Mouse (Mus musculus): ENCODE measurements around the gene Myrfl. TPM values are rescaled to one million over a fixed set of nuclear protein-coding genes. Genes with fewer than 3 reads are reported as not detected.

The Myrfl gene
- total and polyA plus RNA-seq, 3 experiments: 0.11 TPM; not detected in 2

- Histone ChIP-seq H3K9me3 (replicated peaks) (no peaks in the 10 kb centered on the region), H3K36me3 (replicated peaks) (peaks cover 81% of the 10 kb centered on the region), H3K4me1 (ENCODE audit: insufficient read depth, low read depth, low read length) (peaks cover 14% of the 10 kb centered on the region), H3K4me3 (ENCODE audit: low read depth, low read length) (no peak overlapping the region), H3K27me3 (ENCODE audit: insufficient read depth, low read length) (no peaks in the 10 kb centered on the region)
- ATAC-seq (ENCODE audit: extremely low read depth, insufficient number of reproducible peaks, low FRiP score, poor library complexity, severe bottlenecking) (no peak), DNase-seq (ENCODE audit: low spot score) (no peak)
- no peak for TF ChIP-seq GATA2 (IDR thresholded peaks at IDR 0.05; ENCODE audit: borderline replicate concordance, low read depth, low read length)
- no peak for TF ChIP-seq POLR2AphosphoS5 (IDR thresholded peaks at IDR 0.05; ENCODE audit: insufficient replicate concordance, low read depth, low read length)
- no peak for TF ChIP-seq GATA1 (IDR thresholded peaks at IDR 0.05; ENCODE audit: borderline replicate concordance, low read length)
- no peak for TF ChIP-seq CTCF (IDR thresholded peaks at IDR 0.05; ENCODE audit: low read depth, low read length)
- no peak for TF ChIP-seq TAL1 (conservative IDR thresholded peaks at IDR 0.05; ENCODE audit: low read depth, low read length)
Measured at GRCm38 (mm10) chr10:116932418-116932817, 35.7 kb upstream of the Myrfl start.

- DNase-seq (ENCODE audit: low spot score): no peak
- no peak for ATAC-seq (ENCODE audit: extremely low read depth, insufficient number of reproducible peaks, low FRiP score, poor library complexity, severe bottlenecking)
- Histone ChIP-seq H3K4me3 (ENCODE audit: low read depth, low read length) (no peak overlapping the region), H3K4me1 (ENCODE audit: insufficient read depth, low read depth, low read length) (peaks cover 14% of the 10 kb centered on the region), H3K36me3 (replicated peaks) (peaks cover 81% of the 10 kb centered on the region), H3K27me3 (ENCODE audit: insufficient read depth, low read length) (no peaks in the 10 kb centered on the region), H3K9me3 (replicated peaks) (no peaks in the 10 kb centered on the region)
- TF ChIP-seq POLR2AphosphoS5 (IDR thresholded peaks at IDR 0.05; ENCODE audit: insufficient replicate concordance, low read depth, low read length) (no peak), GATA1 (IDR thresholded peaks at IDR 0.05; ENCODE audit: borderline replicate concordance, low read length) (no peak), GATA2 (IDR thresholded peaks at IDR 0.05; ENCODE audit: borderline replicate concordance, low read depth, low read length) (no peak), CTCF (IDR thresholded peaks at IDR 0.05; ENCODE audit: low read depth, low read length) (no peak), TAL1 (conservative IDR thresholded peaks at IDR 0.05; ENCODE audit: low read depth, low read length) (no peak)
Measured at GRCm38 (mm10) chr10:116931497-116932179, 34.9 kb upstream of the Myrfl start.

GRCm38 (mm10) chr10:116930936-116931335, 34.2 kb upstream of the Myrfl start:
- DNase-seq (ENCODE audit: low spot score) (no peak), ATAC-seq (ENCODE audit: extremely low read depth, insufficient number of reproducible peaks, low FRiP score, poor library complexity, severe bottlenecking) (no peak)
- peaks cover 81% of the 10 kb centered on the region for H3K36me3 ChIP-seq (replicated peaks)
- TF ChIP-seq POLR2AphosphoS5 (IDR thresholded peaks at IDR 0.05; ENCODE audit: insufficient replicate concordance, low read depth, low read length) (no peak), TAL1 (conservative IDR thresholded peaks at IDR 0.05; ENCODE audit: low read depth, low read length) (no peak), GATA2 (IDR thresholded peaks at IDR 0.05; ENCODE audit: borderline replicate concordance, low read depth, low read length) (no peak), CTCF (IDR thresholded peaks at IDR 0.05; ENCODE audit: low read depth, low read length) (no peak), GATA1 (IDR thresholded peaks at IDR 0.05; ENCODE audit: borderline replicate concordance, low read length) (no peak)
- H3K4me1 ChIP-seq (ENCODE audit: insufficient read depth, low read depth, low read length): peaks cover 14% of the 10 kb centered on the region
- H3K4me3 ChIP-seq (ENCODE audit: low read depth, low read length): no peak overlapping the region
- no peaks in the 10 kb centered on the region for H3K9me3 ChIP-seq (replicated peaks)
- no peaks in the 10 kb centered on the region for H3K27me3 ChIP-seq (ENCODE audit: insufficient read depth, low read length)

GRCm38 (mm10) chr10:116930506-116930905, 33.8 kb upstream of the Myrfl start:
- Histone ChIP-seq H3K27me3 (ENCODE audit: insufficient read depth, low read length) (no peaks in the 10 kb centered on the region), H3K4me3 (ENCODE audit: low read depth, low read length) (no peak overlapping the region), H3K36me3 (replicated peaks) (peaks cover 83% of the 10 kb centered on the region), H3K4me1 (ENCODE audit: insufficient read depth, low read depth, low read length) (peaks cover 14% of the 10 kb centered on the region), H3K9me3 (replicated peaks) (no peaks in the 10 kb centered on the region)
- no peak for TF ChIP-seq GATA2 (IDR thresholded peaks at IDR 0.05; ENCODE audit: borderline replicate concordance, low read depth, low read length)
- no peak for TF ChIP-seq CTCF (IDR thresholded peaks at IDR 0.05; ENCODE audit: low read depth, low read length)
- no peak for TF ChIP-seq POLR2AphosphoS5 (IDR thresholded peaks at IDR 0.05; ENCODE audit: insufficient replicate concordance, low read depth, low read length)
- no peak for TF ChIP-seq GATA1 (IDR thresholded peaks at IDR 0.05; ENCODE audit: borderline replicate concordance, low read length)
- no peak for TF ChIP-seq TAL1 (conservative IDR thresholded peaks at IDR 0.05; ENCODE audit: low read depth, low read length)
- ATAC-seq (ENCODE audit: extremely low read depth, insufficient number of reproducible peaks, low FRiP score, poor library complexity, severe bottlenecking) (peak; percentile 89), DNase-seq (ENCODE audit: low spot score) (no peak)

- Histone ChIP-seq H3K4me1 (ENCODE audit: insufficient read depth, low read depth, low read length) (peaks cover 14% of the 10 kb centered on the region), H3K27me3 (ENCODE audit: insufficient read depth, low read length) (no peaks in the 10 kb centered on the region), H3K4me3 (ENCODE audit: low read depth, low read length) (no peak overlapping the region), H3K36me3 (replicated peaks) (peaks cover 84% of the 10 kb centered on the region), H3K9me3 (replicated peaks) (no peaks in the 10 kb centered on the region)
- no peak for ATAC-seq (ENCODE audit: extremely low read depth, insufficient number of reproducible peaks, low FRiP score, poor library complexity, severe bottlenecking)
- no peak for DNase-seq (ENCODE audit: low spot score)
- TF ChIP-seq GATA2 (IDR thresholded peaks at IDR 0.05; ENCODE audit: borderline replicate concordance, low read depth, low read length): no peak
- no peak for TF ChIP-seq CTCF (IDR thresholded peaks at IDR 0.05; ENCODE audit: low read depth, low read length)
- TF ChIP-seq TAL1 (conservative IDR thresholded peaks at IDR 0.05; ENCODE audit: low read depth, low read length): no peak
- TF ChIP-seq POLR2AphosphoS5 (IDR thresholded peaks at IDR 0.05; ENCODE audit: insufficient replicate concordance, low read depth, low read length): no peak
- no peak for TF ChIP-seq GATA1 (IDR thresholded peaks at IDR 0.05; ENCODE audit: borderline replicate concordance, low read length)
Measured at GRCm38 (mm10) chr10:116928826-116929225, 32.1 kb upstream of the Myrfl start.

GRCm38 (mm10) chr10:116926428-116927113, 29.9 kb upstream of the Myrfl start:
- no peaks in the 10 kb centered on the region for H3K9me3 ChIP-seq (replicated peaks)
- TF ChIP-seq POLR2AphosphoS5 (IDR thresholded peaks at IDR 0.05; ENCODE audit: insufficient replicate concordance, low read depth, low read length) (no peak), TAL1 (conservative IDR thresholded peaks at IDR 0.05; ENCODE audit: low read depth, low read length) (no peak), GATA1 (IDR thresholded peaks at IDR 0.05; ENCODE audit: borderline replicate concordance, low read length) (no peak)
- no peak overlapping the region for H3K4me3 ChIP-seq (ENCODE audit: low read depth, low read length)
- no peak for ATAC-seq (ENCODE audit: extremely low read depth, insufficient number of reproducible peaks, low FRiP score, poor library complexity, severe bottlenecking)
- peaks cover 81% of the 10 kb centered on the region for H3K36me3 ChIP-seq (replicated peaks)
- peaks cover 13% of the 10 kb centered on the region for H3K4me1 ChIP-seq (ENCODE audit: insufficient read depth, low read depth, low read length)
- H3K27me3 ChIP-seq (ENCODE audit: insufficient read depth, low read length): no peaks in the 10 kb centered on the region
- DNase-seq (ENCODE audit: low spot score): no peak
